Mouse (Mus musculus) heart, adult 18-20 months (tissue): ENCODE data around the gene Sult2b1. TPM values are rescaled to one million over a fixed set of nuclear protein-coding genes. Genes with fewer than 3 reads are reported as not detected.

ENCODE experiments used
- DNase-seq, 2 experiments: peaks; one replicate each; pipeline ENCODE4 v3.0.0; 2021 to 2022; ENCODE audit warnings: mixed read lengths in 1 of 2
- total RNA-seq, 2 experiments: library from RNA; stranded (reverse); gene quantifications; 2 replicates each; pipeline ENCODE4 v1.2.3; 2021

Sult2b1 gene
- total RNA-seq, 2 experiments from 2014 or later = not detected

GRCm38 (mm10) chr7:45800546-45801204 is 16.2 kb upstream of the Sult2b1 start:
- peak; percentile 29 to 33 for DNase-seq

GRCm38 (mm10) chr7:45800001-45800400 is 15.5 kb upstream of the Sult2b1 start:
- no peak for DNase-seq

GRCm38 (mm10) chr7:45798931-45799330 is 14.5 kb upstream of the Sult2b1 start:
- DNase-seq = no peak

- DNase-seq = no peak
These were observed 14.0 kb upstream of the Sult2b1 start for GRCm38 (mm10) chr7:45798511-45798836.

GRCm38 (mm10) chr7:45797661-45798510 is 13.4 kb upstream of the Sult2b1 start:
- no peak for DNase-seq

GRCm38 (mm10) chr7:45796950-45797349 is 12.5 kb upstream of the Sult2b1 start:
- DNase-seq = no peak

GRCm38 (mm10) chr7:45794971-45795370 is 10.5 kb upstream of the Sult2b1 start:
- no peak for DNase-seq

GRCm38 (mm10) chr7:45793969-45794585 is 9.6 kb upstream of the Sult2b1 start:
- DNase-seq = no peak

GRCm38 (mm10) chr7:45793240-45793639 is 8.8 kb upstream of the Sult2b1 start:
- DNase-seq = no peak

GRCm38 (mm10) chr7:45791756-45792490 is 7.5 kb upstream of the Sult2b1 start:
- DNase-seq = no peak

- no peak for DNase-seq
These were observed 6.3 kb upstream of the Sult2b1 start for GRCm38 (mm10) chr7:45790721-45791120.

- no peak for DNase-seq
These were observed 3.2 kb upstream of the Sult2b1 start for GRCm38 (mm10) chr7:45787642-45788041.

GRCm38 (mm10) chr7:45786661-45787413 is 2.4 kb upstream of the Sult2b1 start:
- DNase-seq = no peak

GRCm38 (mm10) chr7:45786136-45786578 is 1.7 kb upstream of the Sult2b1 start:
- no peak for DNase-seq

GRCm38 (mm10) chr7:45785388-45786135 is 1.1 kb upstream of the Sult2b1 start:
- DNase-seq = no peak

- peak in 1 of 2 experiments; percentile 43 for DNase-seq
These were observed 868 bp downstream of the Sult2b1 start, which contains the start of gene Lmtk3 for GRCm38 (mm10) chr7:45783511-45784091. Lmtk3 (plus strand) TSS chr7:45783738.

- DNase-seq = no peak
These were observed 2.2 kb downstream of the Sult2b1 start for GRCm38 (mm10) chr7:45782271-45782670.

- DNase-seq = no peak
These were observed 5.3 kb downstream of the Sult2b1 start for GRCm38 (mm10) chr7:45779081-45779641.

- no peak for DNase-seq
These were observed 9.2 kb downstream of the Sult2b1 start for GRCm38 (mm10) chr7:45775237-45775636.

- DNase-seq = no peak
These were observed 13.4 kb downstream of the Sult2b1 start for GRCm38 (mm10) chr7:45771101-45771500.
